Mouse (Mus musculus): ENCODE measurements around the gene Mtap. TPM values are rescaled to one million over a fixed set of nuclear protein-coding genes. Genes with fewer than 3 reads are reported as not detected.

Mtap gene
- total RNA-seq, 4 experiments from 2014 or later = 15.3 to 18.8 (median 16.9) TPM

GRCm38 (mm10) chr4:89210314-89210713 is 73.4 kb downstream of the Mtap start:
- DNase-seq (ENCODE audit: low spot score in 2 of 2) = no peak

GRCm38 (mm10) chr4:89212178-89212577 is 75.3 kb downstream of the Mtap start:
- no peak for DNase-seq (ENCODE audit: low spot score in 2 of 2)

Other genes starting within 250 kb of the Mtap start
- gene Cdkn2a, start 157.5 kb downstream of the Mtap start, total RNA-seq (2022) = 1 to 10 TPM in 1 of 4 experiments, under 1 TPM in 1, not detected in 2; 0.36 to 1.2 TPM
- 1 to 10 TPM in 3 of 4 experiments, under 1 TPM in 1; 0.96 to 2.7 (median 1.6) TPM for gene Cdkn2b, start 173.9 kb downstream of the Mtap start, total RNA-seq (2022)

Data from gastrocnemius, adult 8-10 months (tissue).